Mouse (Mus musculus) lung, embryonic 16.5 days (tissue): ENCODE results near the gene Tchh. TPM values are rescaled to one million over a fixed set of nuclear protein-coding genes. Genes with fewer than 3 reads are reported as not detected.

Source experiments
- ATAC-seq: fragments of 200-750 bp; cut with Nextera tagmentation; 2 replicates; pipeline ENCODE4 v1.8.0; 2017; ENCODE audit warnings: low read depth, mild to moderate bottlenecking, moderate library complexity
- H3K27ac ChIP-seq: fragments of 300-500 bp; sonication (generic); 2 replicates; pipeline ENCODE4 v1.5.1; 2014; ENCODE audit warnings: mild to moderate bottlenecking, control low read depth, low read length
- H3K27me3 ChIP-seq: fragments of 300-500 bp; sonication (generic); 2 replicates; pipeline ENCODE4 v1.6.1; 2014; ENCODE audit warnings: low read depth, low read length, mixed read lengths; ENCODE audit not compliant: control insufficient read depth, insufficient read depth
- H3K36me3 ChIP-seq: fragments of 300-500 bp; sonication (generic); 2 replicates; pipeline ENCODE4 v1.6.1; 2014; ENCODE audit warnings: low read length; ENCODE audit not compliant: control insufficient read depth, insufficient read depth
- H3K4me1 ChIP-seq: fragments of 300-500 bp; sonication (generic); replicated peaks from 2 replicates; pipeline ENCODE4 v1.6.1; 2014; ENCODE audit warnings: low read length, mixed read lengths; ENCODE audit not compliant: control insufficient read depth, insufficient read depth
- H3K4me2 ChIP-seq: fragments of 300-500 bp; sonication (generic); 2 replicates; pipeline ENCODE4 v1.6.1; 2014; ENCODE audit warnings: low read depth, low read length, control low read depth
- H3K4me3 ChIP-seq: fragments of 300-500 bp; sonication (generic); 2 replicates; pipeline ENCODE4 v1.5.1; 2014; ENCODE audit warnings: mild to moderate bottlenecking, low read length, control low read depth
- H3K9ac ChIP-seq: fragments of 300-500 bp; sonication (generic); 2 replicates; pipeline ENCODE4 v1.6.1; 2014; ENCODE audit warnings: low read length, control low read depth
- H3K9me3 ChIP-seq: fragments of 300-500 bp; sonication (generic); 2 replicates; pipeline ENCODE4 v1.6.1; 2016; ENCODE audit warnings: low read length; ENCODE audit not compliant: control insufficient read depth
- WGBS: fragments of 180-500 bp; shearing (Covaris S2); extraction: QIAGEN DNeasy Blood & Tissue Kit; methylation state at CpG from one replicate; pipeline ENCODE4 v1.1.7; 2014; 5-methylcytosine and 5-hydroxymethylcytosine counted together
- polyA plus RNA-seq: library from polyadenylated mRNA; unstranded; fragments of >200 nt; fragmentation: Nextera tagmentation; extraction: Ambion mirVana; gene quantifications from 2 replicates; pipeline ENCODE4 v1.2.1, GENCODE M21; 2015

Tchh gene
- polyA plus RNA-seq = 4.8 and 4.9 TPM in 2 replicates

DNA sequence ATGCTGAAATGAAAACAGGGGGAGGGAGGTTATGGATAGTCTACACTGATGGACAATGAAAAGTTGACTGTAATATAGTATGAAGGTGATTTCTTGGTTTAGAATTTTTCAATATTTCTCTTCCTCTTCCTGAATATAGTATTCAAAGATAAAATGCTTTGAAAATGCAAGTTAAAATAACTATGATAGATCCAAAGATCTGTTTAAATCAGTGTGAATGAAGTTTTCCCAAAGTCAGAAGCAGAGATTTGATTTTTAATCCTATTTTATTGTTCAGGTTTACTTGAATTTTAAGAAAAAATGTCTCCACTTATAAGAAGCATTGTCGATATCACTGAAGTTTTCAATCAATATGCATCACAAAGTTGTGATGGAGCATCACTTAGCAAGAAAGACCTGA is at the start of gene Tchh:
Gene Tchh, plus strand, starts transcription at position 301 of the 400 bp plus-strand sequence.
- no peak within 1 kb of the TSS for H3K27ac ChIP-seq
- H3K4me3 ChIP-seq = peak within 1 kb of the TSS; percentile 65
- H3K36me3 ChIP-seq = no peaks in the 10 kb centered on the region
- ATAC-seq = no peak
- no peaks in the 10 kb centered on the region for H3K9me3 ChIP-seq
- peaks cover 12% of the 10 kb centered on the region for H3K27me3 ChIP-seq
- peak within 1 kb of the TSS; percentile 96 for H3K4me2 ChIP-seq
- 85% methylated on average over 1 of the region's 1 CpGs for WGBS
- H3K9ac ChIP-seq = no peak within 1 kb of the TSS
- H3K4me1 ChIP-seq = peaks cover 18% of the 10 kb centered on the region

DNA sequence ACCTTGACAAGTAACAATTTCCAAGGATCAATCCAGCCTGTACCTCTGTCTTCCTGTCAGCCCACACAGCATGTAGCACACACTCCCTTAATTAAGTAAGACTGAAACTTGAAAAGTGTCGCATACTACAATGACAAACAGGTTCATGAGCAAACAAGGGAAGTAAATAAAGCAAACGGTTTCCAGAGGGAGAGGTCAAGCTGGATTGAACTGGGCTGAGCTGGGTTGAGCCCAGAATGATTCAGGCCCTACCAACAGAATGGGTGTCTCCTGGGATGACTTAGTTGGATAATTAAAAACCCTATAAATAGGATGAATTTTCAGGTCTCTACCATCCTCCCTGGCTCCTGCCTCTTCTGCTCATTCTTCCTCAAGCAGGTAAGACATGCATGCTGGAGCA is 48.8 kb upstream of the Tchh start, which contains the start of gene Rptn:
Gene Rptn, plus strand, starts transcription at position 334 of the 400 bp plus-strand sequence.
- Histone ChIP-seq H3K4me3 (no peak within 1 kb of the TSS), H3K4me2 (no peak within 1 kb of the TSS), H3K9me3 (no peaks in the 10 kb centered on the region), H3K27ac (no peak within 1 kb of the TSS), H3K9ac (no peak within 1 kb of the TSS), H3K27me3 (no peaks in the 10 kb centered on the region), H3K4me1 (no peaks in the 10 kb centered on the region), H3K36me3 (no peaks in the 10 kb centered on the region)
- no peak for ATAC-seq
- WGBS = 51% methylated on average over 2 of the region's 2 CpGs

DNA sequence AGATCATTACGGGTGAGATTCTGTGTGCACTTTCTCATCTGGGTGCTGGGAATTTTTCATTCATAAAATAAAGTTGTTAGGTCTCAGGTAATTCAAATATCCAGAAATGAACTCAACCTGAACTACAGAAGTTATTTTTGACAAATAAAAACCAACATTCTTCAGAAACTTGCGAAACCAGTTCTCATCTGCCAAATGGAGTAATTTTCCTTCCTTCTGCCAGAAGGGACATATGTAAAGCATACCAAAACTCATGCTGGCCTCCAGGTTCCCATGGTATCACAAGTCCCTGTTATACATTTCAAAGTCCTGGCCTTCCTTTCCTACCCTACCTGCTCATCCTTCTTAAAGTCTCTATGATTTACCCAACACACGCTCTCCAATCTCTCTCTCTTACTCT is 38.2 kb upstream of the Tchh start:
- no peaks in the 10 kb centered on the region for H3K27me3 ChIP-seq
- no peak overlapping the region for H3K9ac ChIP-seq
- WGBS = 70% methylated on average over 3 of the region's 3 CpGs
- H3K4me3 ChIP-seq = no peak overlapping the region
- H3K36me3 ChIP-seq = no peaks in the 10 kb centered on the region
- no peaks in the 10 kb centered on the region for H3K9me3 ChIP-seq
- H3K4me1 ChIP-seq = no peaks in the 10 kb centered on the region
- no peak for ATAC-seq
- H3K4me2 ChIP-seq = no peak overlapping the region
- H3K27ac ChIP-seq = peak overlapping the region; percentile 39; the same call in 1 of the 2 replicates

DNA sequence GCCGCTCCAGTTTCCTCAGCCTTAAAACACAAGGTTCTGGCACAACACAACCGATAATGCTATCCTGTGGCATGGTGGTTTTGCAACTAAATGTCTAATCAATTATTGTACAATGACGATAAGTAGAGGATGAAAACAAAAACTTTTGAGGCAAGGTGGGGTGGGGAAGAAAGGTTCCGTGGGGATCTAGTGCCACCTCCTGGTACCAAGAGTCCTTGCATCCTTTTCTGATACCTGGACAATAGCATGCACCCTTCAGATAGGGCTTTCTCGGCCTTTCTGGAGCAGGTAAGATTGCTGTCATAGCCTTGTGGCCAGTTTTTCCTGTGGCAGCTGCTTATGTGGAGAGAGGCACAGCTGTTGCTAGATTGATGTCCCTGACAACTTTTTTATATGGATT is 35.1 kb upstream of the Tchh start:
- H3K9me3 ChIP-seq = no peaks in the 10 kb centered on the region
- no peaks in the 10 kb centered on the region for H3K27me3 ChIP-seq
- no peaks in the 10 kb centered on the region for H3K36me3 ChIP-seq
- H3K4me2 ChIP-seq = no peak overlapping the region
- H3K4me3 ChIP-seq = no peak overlapping the region
- WGBS = 27% methylated on average over 5 of the region's 5 CpGs
- 0 out of 2 replicates have a peak, but pooled peaks have one; percentile 52 for ATAC-seq
- no peaks in the 10 kb centered on the region for H3K4me1 ChIP-seq
- no peak overlapping the region for H3K9ac ChIP-seq
- H3K27ac ChIP-seq = no peak overlapping the region

DNA sequence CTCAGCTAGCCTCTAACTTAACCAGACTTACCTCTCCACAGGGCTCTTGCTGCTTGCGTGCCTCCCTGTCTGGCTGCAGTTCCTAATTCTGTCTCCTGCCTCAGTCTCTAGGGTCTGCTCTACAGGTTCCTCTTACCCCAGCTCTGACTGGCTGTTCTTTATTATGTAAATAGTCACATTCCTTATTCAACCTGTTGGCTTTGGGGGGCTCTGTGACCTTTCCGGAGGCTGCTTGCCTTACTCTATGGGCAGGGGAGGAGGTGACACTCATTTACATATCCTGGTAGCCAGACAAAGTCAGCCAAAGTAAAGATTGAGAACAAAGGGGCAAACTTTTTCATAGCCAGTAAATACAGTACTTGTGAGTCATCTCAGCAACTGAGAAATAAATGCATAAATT is 30.2 kb upstream of the Tchh start:
- no peaks in the 10 kb centered on the region for H3K9me3 ChIP-seq
- H3K36me3 ChIP-seq = no peaks in the 10 kb centered on the region
- no peaks in the 10 kb centered on the region for H3K4me1 ChIP-seq
- H3K4me3 ChIP-seq = no peak overlapping the region
- no peak overlapping the region for H3K9ac ChIP-seq
- H3K4me2 ChIP-seq = no peak overlapping the region
- no peak overlapping the region for H3K27ac ChIP-seq
- 26% methylated on average over 2 of the region's 2 CpGs for WGBS
- ATAC-seq = no peak
- H3K27me3 ChIP-seq = no peaks in the 10 kb centered on the region

DNA sequence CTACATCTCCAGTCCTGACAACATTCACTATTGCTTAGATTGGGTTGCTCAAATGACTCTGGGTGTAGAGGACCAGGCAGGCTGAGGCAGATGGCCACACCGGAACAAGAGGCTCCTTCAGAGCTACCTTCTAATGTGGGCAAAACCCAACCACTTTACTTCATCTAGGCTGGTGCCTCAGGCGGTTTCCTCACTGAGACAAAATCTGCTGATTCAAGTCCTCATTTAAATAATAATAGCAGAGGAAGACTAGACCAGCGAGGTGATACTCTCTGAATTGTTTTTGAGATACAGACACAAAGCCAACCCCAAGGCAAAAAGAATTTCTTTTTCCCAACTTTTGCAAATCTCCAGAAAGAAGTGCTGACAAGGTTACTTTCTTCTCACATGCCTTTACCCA is 10.5 kb upstream of the Tchh start:
- H3K9ac ChIP-seq = no peak overlapping the region
- no peaks in the 10 kb centered on the region for H3K4me1 ChIP-seq
- H3K4me2 ChIP-seq = no peak overlapping the region
- ATAC-seq = no peak
- no peaks in the 10 kb centered on the region for H3K36me3 ChIP-seq
- H3K27me3 ChIP-seq = no peaks in the 10 kb centered on the region
- no peak overlapping the region for H3K27ac ChIP-seq
- no peak overlapping the region for H3K4me3 ChIP-seq
- H3K9me3 ChIP-seq = no peaks in the 10 kb centered on the region
- WGBS = 59% methylated on average over 3 of the region's 3 CpGs

DNA sequence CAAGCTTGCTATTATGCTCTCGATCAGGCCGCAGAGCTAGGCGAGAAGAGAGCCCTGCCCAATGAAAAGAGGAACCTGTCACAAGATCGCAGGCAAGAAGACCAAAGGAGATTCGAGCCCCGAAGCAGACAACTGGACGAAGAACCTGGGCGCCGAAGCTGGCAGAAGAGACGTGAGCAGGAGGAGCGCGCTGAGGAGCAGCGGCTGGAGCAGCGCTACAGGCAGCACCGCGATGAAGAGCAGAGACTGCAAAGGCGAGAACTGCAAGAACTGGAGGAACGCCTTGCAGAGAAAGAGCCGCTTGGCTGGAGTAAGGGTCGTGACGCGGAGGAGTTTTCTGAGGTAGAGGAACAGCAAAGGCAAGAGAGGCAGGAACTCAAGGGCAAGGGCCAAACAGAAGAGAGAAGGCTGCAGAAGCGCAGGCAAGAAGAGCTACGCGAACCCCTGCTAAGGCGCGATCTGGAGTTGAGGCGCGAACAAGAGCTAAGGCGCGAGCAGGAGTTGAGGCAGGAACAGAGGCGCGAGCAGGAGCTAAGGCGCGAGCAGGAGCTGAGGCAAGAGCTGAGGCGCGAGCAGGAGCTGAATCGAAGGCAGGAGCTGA is 1.5 kb downstream of the Tchh start:
- WGBS = under 1% methylated on average over 38 of the region's 38 CpGs
- Histone ChIP-seq H3K4me2 (peak overlapping the region; percentile 96), H3K4me3 (peak overlapping the region; percentile 65), H3K27me3 (peaks cover 14% of the 10 kb centered on the region), H3K9ac (peak overlapping the region; percentile 65), H3K9me3 (no peaks in the 10 kb centered on the region; the same call in 1 of the 2 replicates), H3K36me3 (no peaks in the 10 kb centered on the region), H3K4me1 (peaks cover 23% of the 10 kb centered on the region), H3K27ac (no peak overlapping the region)
- ATAC-seq = no peak

DNA sequence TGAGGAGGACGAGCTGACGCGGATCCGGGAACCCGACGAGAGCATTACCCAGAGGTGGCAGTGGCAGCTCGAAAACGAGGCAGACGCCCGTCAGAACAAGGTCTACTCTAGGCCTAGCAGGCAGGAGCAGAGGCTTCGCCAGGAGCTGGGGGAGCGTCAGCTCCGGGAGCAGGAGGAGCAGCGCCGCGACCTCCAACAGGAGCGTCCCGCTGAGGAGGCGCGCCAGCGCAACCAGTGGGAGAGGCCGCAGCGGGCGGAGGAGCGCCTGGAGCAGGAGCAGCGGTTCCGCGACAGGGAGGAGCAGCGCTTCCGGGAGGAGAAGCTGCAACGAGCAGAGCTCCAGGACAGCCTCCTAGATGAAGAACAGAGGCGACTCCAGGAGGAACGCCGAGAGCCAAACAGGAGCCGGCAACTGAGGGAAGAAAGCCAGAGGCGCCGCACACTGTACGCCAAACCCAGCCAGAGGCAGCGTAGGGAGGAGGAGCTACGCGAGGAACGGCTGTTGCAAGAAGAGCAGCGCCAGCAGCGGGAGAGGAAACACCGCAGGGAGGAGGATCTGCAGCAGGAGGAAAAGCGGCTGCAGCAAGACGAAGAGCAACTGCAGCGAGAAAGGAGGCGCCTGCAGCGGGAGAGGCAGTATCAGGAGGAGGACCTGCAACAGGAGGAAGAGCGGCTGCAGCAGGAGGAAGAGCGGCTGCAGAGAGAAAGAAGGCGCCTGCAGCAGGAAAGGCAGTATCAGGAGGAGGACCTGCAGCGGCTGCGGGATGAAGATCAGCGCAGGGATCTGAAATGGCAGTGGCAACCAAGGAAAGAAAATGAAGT is 2.4 kb downstream of the Tchh start:
- no peaks in the 10 kb centered on the region; the same call in 1 of the 2 replicates for H3K9me3 ChIP-seq
- peak overlapping the region; percentile 70 for H3K27ac ChIP-seq
- peak overlapping the region; percentile 65 for H3K9ac ChIP-seq
- ATAC-seq = peak; percentile 86
- no peaks in the 10 kb centered on the region for H3K36me3 ChIP-seq
- peak overlapping the region; percentile 96 for H3K4me2 ChIP-seq
- H3K27me3 ChIP-seq = peaks cover 14% of the 10 kb centered on the region
- peaks cover 23% of the 10 kb centered on the region for H3K4me1 ChIP-seq
- peak overlapping the region; percentile 65 for H3K4me3 ChIP-seq
- WGBS = under 1% methylated on average over 56 of the region's 56 CpGs

DNA sequence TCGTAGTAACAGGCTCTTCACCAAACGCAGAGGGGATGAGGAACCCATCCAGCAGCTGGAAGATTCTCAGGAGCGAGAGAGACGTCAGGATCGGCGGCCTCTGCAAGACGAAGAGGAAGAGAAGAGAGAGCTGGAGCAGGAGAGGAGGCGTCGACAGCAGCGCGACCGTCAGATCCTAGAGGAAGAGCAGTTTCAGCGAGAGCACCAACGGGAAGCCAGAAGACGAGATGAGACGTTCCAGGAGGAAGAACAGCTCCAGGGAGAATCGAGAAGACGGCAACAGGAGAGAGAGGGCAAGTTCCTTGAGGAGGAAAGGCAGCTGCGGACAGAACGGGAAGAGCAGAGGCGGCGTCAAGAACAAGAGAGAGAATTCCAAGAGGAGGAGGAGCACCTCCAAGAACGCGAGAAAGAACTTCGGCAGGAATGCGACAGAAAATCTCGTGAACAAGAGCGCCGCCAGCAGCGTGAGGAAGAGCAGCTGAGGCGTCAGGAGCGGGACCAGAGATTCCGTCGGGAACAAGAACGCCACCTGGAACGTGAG is 3.1 kb downstream of the Tchh start:
- peak overlapping the region; percentile 65 for H3K9ac ChIP-seq
- peak; percentile 21 for ATAC-seq
- peak overlapping the region; percentile 96 for H3K4me2 ChIP-seq
- H3K9me3 ChIP-seq = no peaks in the 10 kb centered on the region; the same call in 1 of the 2 replicates
- H3K27ac ChIP-seq = peak overlapping the region; percentile 70
- H3K4me1 ChIP-seq = peaks cover 23% of the 10 kb centered on the region
- peak overlapping the region; percentile 65 for H3K4me3 ChIP-seq
- WGBS = under 1% methylated on average over 36 of the region's 36 CpGs
- peaks cover 14% of the 10 kb centered on the region for H3K27me3 ChIP-seq
- no peaks in the 10 kb centered on the region for H3K36me3 ChIP-seq
